Mouse (Mus musculus): ENCODE results near the gene Hephl1. TPM values are rescaled to one million over a fixed set of nuclear protein-coding genes. Genes with fewer than 3 reads are reported as not detected.

Hephl1 gene
- total and polyA plus RNA-seq, 3 experiments = not detected

DNA sequence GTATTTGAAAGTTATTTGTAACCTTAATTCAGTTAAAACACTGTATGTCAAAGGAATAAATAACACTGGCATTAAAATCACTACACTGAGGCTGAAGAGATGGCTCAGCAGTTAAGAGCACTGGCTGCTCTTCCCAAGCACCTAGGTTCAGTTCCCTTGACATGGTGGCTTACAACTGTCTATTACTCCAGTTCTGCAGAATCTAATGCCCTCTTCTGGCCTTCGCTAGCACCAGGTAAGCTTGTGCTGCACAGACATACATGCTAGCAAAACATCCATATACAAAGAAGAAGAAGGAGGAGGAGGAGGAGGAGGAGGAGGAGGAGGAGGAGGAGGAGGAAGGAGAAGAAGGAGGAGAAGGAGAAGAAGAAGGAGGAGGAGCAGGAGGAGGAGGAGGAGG, 15.7 kb downstream of the Hephl1 start:
- Histone ChIP-seq H3K27ac (ENCODE audit: insufficient read depth, low read depth) (no peak overlapping the region), H3K4me2 (ENCODE audit: insufficient read depth, low read depth, poor library complexity, severe bottlenecking) (no peak overlapping the region), H3K27me3 (replicated peaks) (no peaks in the 10 kb centered on the region), H3K9me3 (replicated peaks; ENCODE audit: low read length) (no peaks in the 10 kb centered on the region), H3K4me3 (replicated peaks in 1 of 3; ENCODE audit: low read depth in 2 of 3, low read length in 2 of 3, poor library complexity in 1 of 3) (no peak overlapping the region), H3K9ac (ENCODE audit: insufficient read depth, low read depth) (no peak overlapping the region), H3K4me1 (ENCODE audit: control insufficient read depth in 1 of 2, insufficient read depth in 2 of 2) (peaks cover 4 to 9% of the 10 kb centered on the region in 2 experiments), H3K79me2 (replicated peaks; ENCODE audit: control insufficient read depth, extremely low read depth, insufficient read depth, poor library complexity, severe bottlenecking) (no peaks in the 10 kb centered on the region), H3K36me3 (replicated peaks in 1 of 2; ENCODE audit: control insufficient read depth in 1 of 2, insufficient read depth in 1 of 2, low read length in 1 of 2) (no peaks in the 10 kb centered on the region)
- TF ChIP-seq ZMIZ1 (IDR thresholded peaks at IDR 0.05; ENCODE audit: low read depth, low read length) = no peak
- no peak for TF ChIP-seq JUND (conservative IDR thresholded peaks at IDR 0.05; ENCODE audit: low read depth, low read length)
- 0 out of 4 replicates have a peak, but pooled peaks of 1 of the 2 experiments have one; percentile 18 for TF ChIP-seq CTCF (conservative IDR thresholded peaks at IDR 0.05 in 1 of 2, IDR thresholded peaks at IDR 0.05 in 1 of 2; ENCODE audit: low read depth in 2 of 2, low read length in 2 of 2)
- DNase-seq (ENCODE audit: extremely low read depth) = no peak
- in situ Hi-C loops (cut with MboI; ENCODE audit: low pct_ligation_motif_present, low pct_unique_long_range_greater_than_20kb, low sequenced_read_pairs) = no loop called here
- dilution Hi-C loops (cut with MboI; ENCODE audit: extremely low pct_ligation_motif_present, extremely low pct_unique_long_range_greater_than_20kb, low sequenced_read_pairs) = no loop called here

DNA sequence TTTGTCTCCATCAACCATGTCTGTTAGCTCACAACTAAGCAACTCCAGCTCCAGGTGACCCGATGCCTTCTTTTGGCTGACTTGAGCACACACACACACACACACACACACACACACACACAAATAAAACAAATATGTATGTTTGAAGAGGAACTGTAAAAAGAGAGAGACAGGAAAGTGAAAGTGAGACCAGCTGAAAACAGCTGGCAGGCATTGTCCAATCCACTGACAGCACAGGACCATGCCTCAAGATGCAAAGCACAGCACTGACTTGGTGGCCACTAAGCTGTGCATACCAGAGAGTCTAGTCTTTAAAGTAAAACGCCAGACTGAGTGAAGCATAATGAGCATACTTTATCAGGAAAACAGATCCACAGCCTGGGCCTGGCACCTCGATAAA, 16.7 kb downstream of the Hephl1 start:
- no peak overlapping the region for H3K4me3 ChIP-seq (replicated peaks in 1 of 3; ENCODE audit: low read depth in 2 of 3, low read length in 2 of 3, poor library complexity in 1 of 3)
- no peak overlapping the region for H3K9ac ChIP-seq (ENCODE audit: insufficient read depth, low read depth)
- H3K4me2 ChIP-seq (ENCODE audit: insufficient read depth, low read depth, poor library complexity, severe bottlenecking) = peak overlapping the region; percentile 49
- H3K27me3 ChIP-seq (replicated peaks) = no peaks in the 10 kb centered on the region
- DNase-seq (ENCODE audit: extremely low read depth) = peak; percentile 21
- TF ChIP-seq USF2 (conservative IDR thresholded peaks at IDR 0.05; ENCODE audit: low read depth, low read length) (no peak), SIN3A (IDR thresholded peaks at IDR 0.05; ENCODE audit: low read length) (0 out of 2 replicates have a peak, but pooled peaks have one; percentile 63), CHD2 (IDR thresholded peaks at IDR 0.05; ENCODE audit: low read length) (no peak), BHLHE40 (IDR thresholded peaks at IDR 0.05; ENCODE audit: low read depth, low read length) (peak; percentile 31; the same call in 1 of the 2 replicates), ETS1 (conservative IDR thresholded peaks at IDR 0.05; ENCODE audit: low read depth, low read length) (peak; percentile 75), NELFE (IDR thresholded peaks at IDR 0.05; ENCODE audit: low read depth, low read length) (no peak), NRF1 (IDR thresholded peaks at IDR 0.05; ENCODE audit: low read depth, low read length) (no peak), IRF4 (IDR thresholded peaks at IDR 0.05; ENCODE audit: low read depth, low read length) (peak; percentile 67), MXI1 (IDR thresholded peaks at IDR 0.05; ENCODE audit: low read depth, low read length) (0 out of 2 replicates have a peak, but pooled peaks have one; percentile 25), ZKSCAN1 (IDR thresholded peaks at IDR 0.05; ENCODE audit: borderline replicate concordance, low read depth, low read length) (no peak), RAD21 (IDR thresholded peaks at IDR 0.05; ENCODE audit: low read depth, low read length) (no peak), USF1 (IDR thresholded peaks at IDR 0.05; ENCODE audit: low read depth, low read length) (no peak), E2F4 (IDR thresholded peaks at IDR 0.05; ENCODE audit: insufficient replicate concordance, low read depth, low read length) (no peak), MYC (IDR thresholded peaks at IDR 0.05; ENCODE audit: low read depth, low read length) (no peak)
- no peak overlapping the region for H3K27ac ChIP-seq (ENCODE audit: insufficient read depth, low read depth)
- H3K9me3 ChIP-seq (replicated peaks; ENCODE audit: low read length) = no peaks in the 10 kb centered on the region
- dilution Hi-C loops (cut with MboI; ENCODE audit: extremely low pct_ligation_motif_present, extremely low pct_unique_long_range_greater_than_20kb, low sequenced_read_pairs) (no loop called here), in situ Hi-C loops (cut with MboI; ENCODE audit: low pct_ligation_motif_present, low pct_unique_long_range_greater_than_20kb, low sequenced_read_pairs) (no loop called here)
- no peaks in the 10 kb centered on the region for H3K79me2 ChIP-seq (replicated peaks; ENCODE audit: control insufficient read depth, extremely low read depth, insufficient read depth, poor library complexity, severe bottlenecking)
- no peaks in the 10 kb centered on the region for H3K36me3 ChIP-seq (replicated peaks in 1 of 2; ENCODE audit: control insufficient read depth in 1 of 2, insufficient read depth in 1 of 2, low read length in 1 of 2)
- peaks cover 4 to 9% of the 10 kb centered on the region in 2 experiments for H3K4me1 ChIP-seq (ENCODE audit: control insufficient read depth in 1 of 2, insufficient read depth in 2 of 2)
